Mouse (Mus musculus) kidney, adult 2 months (tissue): ENCODE results near the gene Dlat. TPM values are rescaled to one million over a fixed set of nuclear protein-coding genes. Genes with fewer than 3 reads are reported as not detected.

Source experiments
- DNase-seq: peaks from one replicate; pipeline ENCODE4 v3.0.0; 2021
- H3K27ac ChIP-seq: fragments of 200-500 bp; 2 replicates; pipeline ENCODE4 v1.5.1; 2012; ENCODE audit warnings: low read depth, low read length, control low read depth, inconsistent platforms; ENCODE audit not compliant: insufficient read depth
- H3K27me3 ChIP-seq: fragments of 200-500 bp; replicated peaks from 2 replicates; pipeline ENCODE4 v1.6.1; 2012; ENCODE audit warnings: mild to moderate bottlenecking, moderate library complexity, low read length, inconsistent platforms; ENCODE audit not compliant: control insufficient read depth, insufficient read depth
- H3K36me3 ChIP-seq: fragments of 200-500 bp; 2 replicates; pipeline ENCODE4 v1.6.1; 2012; ENCODE audit warnings: mild to moderate bottlenecking, moderate library complexity, low read length, inconsistent platforms; ENCODE audit not compliant: control insufficient read depth, insufficient read depth
- H3K4me1 ChIP-seq: fragments of 200-500 bp; 2 replicates; pipeline ENCODE4 v1.6.1; 2011; ENCODE audit warnings: low read length; ENCODE audit not compliant: control insufficient read depth, insufficient read depth
- H3K4me3 ChIP-seq: fragments of 200-500 bp; 2 replicates; pipeline ENCODE4 v1.5.1; 2011; ENCODE audit warnings: mild to moderate bottlenecking, low read depth, low read length, control low read depth; ENCODE audit not compliant: insufficient read depth
- CTCF ChIP-seq: fragments of 200-500 bp; conservative IDR thresholded peaks from 2 replicates; pipeline ENCODE4 v1.5.1; 2011; ENCODE audit warnings: low read depth, mild to moderate bottlenecking, control low read depth, low read length, moderate library complexity, mixed read lengths; ENCODE audit not compliant: insufficient read depth, insufficient read length
- POLR2A ChIP-seq: fragments of 200-500 bp; IDR thresholded peaks from one replicate; pipeline ENCODE4 v1.6.1; 2011; ENCODE audit warnings: low read depth, low read length, control low read depth
- WGBS: fragments of 180-500 bp; shearing (Covaris S2); methylation state at CpG from one replicate; pipeline ENCODE4 v1.1.7; 2018; 5-methylcytosine and 5-hydroxymethylcytosine counted together
- polyA plus RNA-seq: library from polyadenylated mRNA; depleted of rRNA; stranded (reverse); fragments of >200 nt; gene quantifications from 2 replicates; pipeline ENCODE4 v1.2.3, GENCODE M21; 2012

Dlat gene
- polyA plus RNA-seq, 1 experiment, result 70.8 TPM

DNA sequence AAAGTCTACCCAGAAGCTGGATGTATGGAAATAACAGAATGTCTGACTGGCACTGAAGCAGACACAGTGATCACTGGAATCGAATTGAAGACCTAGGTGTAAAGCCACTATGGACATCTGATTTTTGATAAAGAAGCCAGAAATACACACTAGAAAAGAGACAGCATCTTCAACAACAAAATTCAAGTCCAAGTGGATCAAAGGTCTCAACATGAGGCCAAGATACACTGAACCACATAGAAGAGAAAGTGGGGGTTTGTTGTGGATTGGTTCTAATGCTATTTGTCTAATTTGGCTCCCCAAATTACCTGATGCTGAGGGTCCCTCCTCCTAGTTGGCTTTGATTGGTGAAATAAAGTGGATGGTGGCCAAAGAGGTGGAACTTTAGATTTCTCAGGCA is 19.8 kb upstream of the Dlat start:
- Histone ChIP-seq H3K27ac (no peak overlapping the region), H3K36me3 (no peaks in the 10 kb centered on the region), H3K4me1 (no peaks in the 10 kb centered on the region), H3K4me3 (no peak overlapping the region), H3K27me3 (no peaks in the 10 kb centered on the region)
- WGBS, result 83% methylated on average over 1 of the region's 1 CpGs
- no peak for DNase-seq
- TF ChIP-seq CTCF (no peak), POLR2A (no peak)

DNA sequence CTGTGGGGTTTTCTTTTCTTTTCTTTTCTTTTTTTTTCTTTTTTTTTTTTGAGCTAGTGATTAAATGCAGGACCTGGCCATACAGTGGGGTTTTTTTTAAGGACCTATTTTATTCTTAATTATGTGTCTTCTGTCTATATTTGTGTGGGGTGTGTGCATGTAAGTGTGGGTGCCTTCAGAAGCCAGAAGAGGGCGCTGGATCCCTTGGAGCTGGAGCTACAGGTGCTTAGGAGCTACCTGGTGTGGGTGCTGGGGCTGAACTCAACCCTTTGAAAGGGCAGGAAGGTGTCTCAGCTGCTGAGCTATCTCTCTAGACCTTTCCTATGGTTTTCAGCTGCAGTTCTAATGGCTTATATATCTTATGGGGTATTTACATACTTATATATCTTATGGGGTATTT is 15.2 kb upstream of the Dlat start:
- Histone ChIP-seq H3K27me3 (no peaks in the 10 kb centered on the region), H3K4me1 (no peaks in the 10 kb centered on the region), H3K36me3 (no peaks in the 10 kb centered on the region), H3K27ac (no peak overlapping the region), H3K4me3 (no peak overlapping the region)
- WGBS, result 24% methylated on average over 1 of the region's 1 CpGs
- DNase-seq, result no peak
- peak; percentile 29; the same call in 1 of the 2 replicates for TF ChIP-seq CTCF
- TF ChIP-seq POLR2A, result no peak

DNA sequence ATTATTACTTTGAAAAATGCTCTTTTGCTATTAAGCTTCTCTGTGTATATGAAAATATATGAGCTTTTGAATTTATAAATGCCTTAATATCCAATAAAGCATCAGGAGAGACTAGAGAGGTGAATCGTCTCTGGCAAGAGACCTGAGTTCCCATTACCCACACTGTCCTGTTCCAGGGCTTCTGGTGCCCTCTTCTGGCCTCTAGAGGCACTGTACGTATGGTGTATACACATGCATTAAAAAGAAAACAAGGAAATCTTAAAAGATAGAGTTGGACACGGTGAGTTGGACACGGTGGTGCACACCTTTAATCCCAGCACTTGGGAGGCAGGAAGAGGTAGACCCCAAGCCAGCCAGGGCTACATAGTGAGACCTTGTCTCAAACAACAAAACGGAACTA is 11.1 kb upstream of the Dlat start:
- Histone ChIP-seq H3K27me3 (no peaks in the 10 kb centered on the region), H3K27ac (no peak overlapping the region), H3K4me3 (no peak overlapping the region), H3K36me3 (no peaks in the 10 kb centered on the region), H3K4me1 (no peaks in the 10 kb centered on the region)
- TF ChIP-seq CTCF (peak; percentile 86), POLR2A (no peak)
- peak; percentile 80 for DNase-seq
- 24% methylated on average over 5 of the region's 5 CpGs for WGBS

DNA sequence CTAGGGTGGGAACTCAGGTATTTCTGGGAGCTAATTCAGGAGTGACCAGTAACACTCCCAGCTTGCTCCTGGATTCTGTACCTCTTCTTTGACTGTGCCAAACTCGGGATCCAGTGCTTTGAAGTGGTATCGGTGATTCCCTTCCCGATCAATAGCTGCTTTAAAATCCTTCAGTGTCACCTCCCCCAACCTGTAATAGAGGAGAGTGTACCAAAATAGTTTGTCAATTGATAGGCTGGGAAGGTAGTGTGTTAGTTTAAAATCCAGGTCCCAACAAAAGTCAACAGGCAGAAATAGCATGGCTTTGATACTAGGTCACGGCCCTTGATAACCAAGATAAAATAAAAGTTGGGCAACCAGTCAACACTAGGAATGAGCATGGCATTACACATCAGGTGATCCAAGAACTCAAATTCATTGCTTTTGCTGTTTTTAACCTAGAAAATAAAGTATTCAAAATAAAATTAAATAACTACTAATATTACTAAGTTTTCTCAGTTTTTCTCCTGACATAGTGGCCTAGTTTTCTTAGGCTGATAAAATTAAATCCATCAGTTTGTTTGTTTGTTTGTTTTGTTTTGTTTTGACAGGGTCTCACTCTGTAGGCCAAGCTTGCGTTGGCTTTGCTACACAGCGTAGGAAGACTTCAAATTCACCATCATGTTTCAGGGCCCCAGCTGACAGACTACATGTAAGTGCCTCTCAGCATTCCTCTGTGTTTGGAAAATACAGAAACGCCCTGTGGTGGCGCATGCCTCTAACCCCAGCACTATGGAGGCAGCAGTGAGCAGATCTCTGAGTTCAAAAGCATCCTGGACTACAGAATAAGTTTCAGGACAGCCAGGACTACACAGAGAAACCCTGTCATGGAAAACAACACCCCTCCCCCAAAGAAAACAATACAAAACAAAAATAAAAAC is 8.3 kb upstream of the Dlat start:
- no peak overlapping the region for H3K4me3 ChIP-seq
- DNase-seq, result no peak
- H3K4me1 ChIP-seq, result no peaks in the 10 kb centered on the region
- no peaks in the 10 kb centered on the region for H3K27me3 ChIP-seq
- 82% methylated on average over 8 of the region's 8 CpGs for WGBS
- no peak for TF ChIP-seq POLR2A
- TF ChIP-seq CTCF, result no peak
- H3K27ac ChIP-seq, result no peak overlapping the region
- no peaks in the 10 kb centered on the region; the same call in 1 of the 2 replicates for H3K36me3 ChIP-seq

DNA sequence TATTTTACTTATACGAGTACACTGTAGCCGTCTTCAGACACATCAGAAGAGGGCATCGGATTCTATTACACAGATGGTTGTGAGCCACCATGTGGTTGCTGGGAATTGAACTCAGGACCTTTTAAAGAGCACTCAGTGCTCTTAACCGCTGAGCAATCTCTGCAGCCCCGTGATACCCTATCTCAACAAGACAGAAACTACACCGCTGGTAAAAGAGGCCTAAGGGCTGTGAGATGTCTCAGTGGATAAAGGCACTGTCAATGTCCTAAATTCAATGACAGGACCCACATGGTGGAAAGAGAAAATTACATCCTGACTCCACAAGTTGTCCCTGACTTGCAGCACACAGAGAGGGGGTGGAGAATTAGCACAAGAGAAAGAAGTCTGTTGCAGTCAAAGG is 6.9 kb upstream of the Dlat start:
- H3K27ac ChIP-seq, result no peak overlapping the region
- DNase-seq, result no peak
- WGBS, result 76% methylated on average over 6 of the region's 6 CpGs
- no peaks in the 10 kb centered on the region for H3K4me1 ChIP-seq
- TF ChIP-seq CTCF (no peak), POLR2A (no peak)
- no peaks in the 10 kb centered on the region; the same call in 1 of the 2 replicates for H3K36me3 ChIP-seq
- H3K4me3 ChIP-seq, result no peak overlapping the region
- H3K27me3 ChIP-seq, result no peaks in the 10 kb centered on the region

DNA sequence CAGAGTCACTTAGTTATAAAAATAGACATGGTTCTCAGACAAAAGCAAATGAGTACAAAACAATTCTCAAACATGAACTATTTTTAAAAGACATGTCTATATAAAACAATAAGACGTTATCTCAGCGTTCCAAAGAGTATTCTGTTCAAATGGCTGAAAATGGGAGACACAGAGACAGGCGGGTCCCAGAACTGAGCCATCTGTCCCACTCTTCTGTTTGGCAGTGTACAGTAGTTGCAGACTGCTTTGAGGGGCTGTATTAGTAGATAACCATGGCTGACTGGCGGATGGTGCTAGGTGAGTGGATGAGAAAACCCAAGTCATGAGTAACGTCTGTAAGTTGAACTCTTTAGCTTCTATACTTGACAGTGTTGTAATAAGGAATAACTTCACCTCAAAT is 5.2 kb upstream of the Dlat start:
- H3K27me3 ChIP-seq, result no peaks in the 10 kb centered on the region
- H3K4me3 ChIP-seq, result no peak overlapping the region
- 86% methylated on average over 5 of the region's 5 CpGs for WGBS
- TF ChIP-seq CTCF (no peak), POLR2A (no peak)
- DNase-seq, result no peak
- H3K36me3 ChIP-seq, result no peaks in the 10 kb centered on the region; the same call in 1 of the 2 replicates
- H3K4me1 ChIP-seq, result no peaks in the 10 kb centered on the region; the same call in 1 of the 2 replicates
- no peak overlapping the region for H3K27ac ChIP-seq

DNA sequence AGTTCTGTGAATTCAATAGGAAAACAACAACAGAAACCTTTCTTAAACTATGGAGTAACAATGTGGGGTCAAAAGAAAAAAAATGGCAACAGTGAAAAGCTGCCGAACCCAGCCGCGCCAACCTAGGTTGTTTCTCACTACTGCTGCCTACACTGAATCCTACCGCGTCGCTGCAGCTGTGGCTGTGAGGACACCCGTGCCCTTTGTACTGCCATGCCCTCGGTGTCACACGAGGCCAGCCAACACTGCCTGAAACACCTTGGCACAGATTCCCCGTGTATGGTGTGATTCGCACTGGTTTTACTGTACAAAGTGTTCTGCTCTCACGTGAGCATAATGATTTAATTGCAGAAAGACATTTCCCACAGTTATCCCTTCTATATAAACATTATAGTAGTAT is 851 bp upstream of the Dlat start:
- TF ChIP-seq POLR2A (no peak), CTCF (no peak)
- Histone ChIP-seq H3K36me3 (no peaks in the 10 kb centered on the region; the same call in 1 of the 2 replicates), H3K4me1 (peaks cover 3% of the 10 kb centered on the region; the same call in 1 of the 2 replicates), H3K27ac (no peak overlapping the region; the same call in 1 of the 2 replicates), H3K27me3 (no peaks in the 10 kb centered on the region), H3K4me3 (peak overlapping the region; percentile 32)
- DNase-seq, result peak; percentile 80
- WGBS, result 6% methylated on average over 12 of the region's 12 CpGs
